Mouse (Mus musculus) CH12.LX (cell line): Measurements from ENCODE around the gene Iqgap3.

Experiments used
- CHD1 ChIP-seq: IDR thresholded peaks from 2 replicates; pipeline ENCODE4 v1.6.1; 2012; ENCODE audit warnings: low read depth, low read length, improper control_type of control experiment, inconsistent platforms
- MAFK ChIP-seq: IDR thresholded peaks from 2 replicates; pipeline ENCODE4 v1.6.1; 2011; ENCODE audit warnings: low read length, improper control_type of control experiment; ENCODE audit not compliant: insufficient replicate concordance
- MXI1 ChIP-seq: IDR thresholded peaks from 2 replicates; pipeline ENCODE4 v1.6.1; 2011; ENCODE audit warnings: mild to moderate bottlenecking, low read depth, low read length, improper control_type of control experiment
- TBP ChIP-seq: conservative IDR thresholded peaks from 2 replicates; pipeline ENCODE4 v1.6.1; 2011; ENCODE audit warnings: low read depth, low read length, improper control_type of control experiment

DNA sequence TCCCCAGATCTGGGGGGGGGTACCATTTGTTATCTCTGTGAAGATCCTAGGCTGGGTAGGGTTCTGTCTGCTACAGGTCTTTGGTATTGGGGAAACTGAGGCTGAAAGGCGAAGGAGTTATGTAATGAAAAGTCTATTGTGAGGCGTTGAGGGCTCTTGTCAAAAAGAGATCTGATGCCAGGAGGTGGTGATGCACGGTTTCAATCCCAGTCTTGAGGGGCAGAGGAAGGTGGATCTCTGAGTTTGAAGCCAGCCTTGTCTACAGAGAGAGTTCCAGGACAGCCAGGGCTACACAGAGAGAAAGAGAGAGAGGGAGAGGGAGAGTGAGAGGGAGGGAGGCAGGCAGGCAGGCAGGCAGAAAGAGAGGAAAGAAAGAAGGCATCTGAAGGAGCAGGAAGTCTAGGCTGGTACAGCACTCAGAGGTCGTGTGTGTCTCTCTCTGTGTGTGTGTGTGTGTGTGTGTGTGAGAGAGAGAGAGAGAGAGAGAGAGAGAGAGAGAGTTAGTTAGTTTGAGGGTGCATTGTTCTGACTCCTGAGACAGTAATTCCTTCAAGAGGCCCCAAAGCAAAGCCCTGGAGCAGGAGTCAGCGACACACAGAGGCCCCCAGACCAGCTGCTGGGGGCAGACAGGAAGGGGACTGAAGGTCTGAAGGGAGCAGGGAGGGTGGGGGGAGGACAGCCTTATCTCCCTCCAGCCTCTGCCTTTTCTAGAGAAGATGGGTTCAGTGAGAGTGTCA, 64.8 kb downstream of the Iqgap3 start:
- TF ChIP-seq MAFK (no peak), CHD1 (no peak), MXI1 (peak; percentile 13; the same call in 1 of the 2 replicates), TBP (no peak)
